8 mouse cellular contexts compared by ENCODE assay signal in the genomic region with DNA sequence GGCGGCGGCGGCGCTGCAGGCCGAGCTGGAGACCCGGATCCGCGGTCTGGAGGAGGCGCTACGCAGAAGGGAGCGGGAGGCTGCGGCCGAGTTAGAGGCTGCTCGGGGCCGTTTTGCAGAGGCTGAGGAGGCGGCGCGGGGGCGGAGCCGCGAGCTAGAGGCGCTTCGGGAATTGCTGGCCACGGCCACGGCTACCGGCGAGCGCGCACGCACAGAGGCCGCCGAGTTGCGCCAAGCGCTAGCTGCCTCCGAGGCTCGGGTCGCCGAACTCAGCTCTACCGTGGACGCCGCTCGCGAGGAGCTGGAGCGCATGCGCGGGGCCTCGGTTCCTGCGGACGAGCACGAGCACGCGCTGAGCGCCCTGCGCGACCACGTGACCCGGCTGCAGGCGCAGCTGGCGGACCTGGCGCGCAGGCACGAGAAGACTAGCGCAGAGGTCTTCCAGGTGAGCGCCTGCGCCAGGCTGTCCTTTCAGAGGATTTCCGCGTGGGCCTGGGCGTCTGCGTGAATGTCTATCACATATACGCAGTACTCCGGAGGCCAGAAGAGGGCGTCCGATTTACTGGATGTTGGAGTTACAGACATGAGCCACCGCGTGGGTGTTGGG. TPM values are rescaled to one million over a fixed set of nuclear protein-coding genes. Genes with fewer than 3 reads are reported as not detected.
DNase-seq lines count a peak whose midpoint lies in the region; ATAC-seq lines count a peak whose summit lies in the region.

No protein-coding gene starts in this region.

- under 1% methylated on average over 75 of the region's 75 CpGs for WGBS in hindbrain, embryonic 11.5 days

- no peaks in the 10 kb centered on the region for H3K36me3 ChIP-seq in hindbrain, embryonic 11.5 days (ENCODE audit: control insufficient read depth, insufficient read depth, low read length)

- no peaks in the 10 kb centered on the region for H3K27me3 ChIP-seq in hindbrain, embryonic 11.5 days (ENCODE audit: control insufficient read depth, insufficient read depth, low read length)

- peak; percentile 96 for DNase-seq in MN1 (ENCODE audit: low spot score)
- DNase-seq in cerebellum, adult 9-10 months = peak; percentile 96
- peak; percentile 87 to 95 for DNase-seq in frontal cortex, adult 2 months (ENCODE audit: extremely low spot score in 1 of 2, low spot score in 1 of 2)
- peak; percentile 96 for DNase-seq in hindbrain, embryonic 11.5 days (ENCODE audit: low spot score)
- peak; percentile 93 to 97 for DNase-seq in layer of hippocampus, postnatal 10 days (ENCODE audit: low spot score in 2 of 2)
- peak; percentile 96 for DNase-seq in lung, postnatal 10 days
- peak; percentile 96 for DNase-seq in ovary, postnatal 36 days (ENCODE audit: low spot score)
- peak; percentile 96 for DNase-seq in thymus, postnatal 25 days

- peak overlapping the region; percentile 91 for H3K27ac ChIP-seq in hindbrain, embryonic 11.5 days (ENCODE audit: low read depth, low read length)

- H3K9me3 ChIP-seq in hindbrain, embryonic 11.5 days (ENCODE audit: control insufficient read depth, low read length) = no peaks in the 10 kb centered on the region

- peak overlapping the region; percentile 69 for H3K4me2 ChIP-seq in hindbrain, embryonic 11.5 days (replicated peaks; ENCODE audit: low read depth, low read length)

- peak overlapping the region; percentile 52 for H3K4me3 ChIP-seq in hindbrain, embryonic 11.5 days (ENCODE audit: low read depth, low read length)

- peaks cover 8% of the 10 kb centered on the region for H3K4me1 ChIP-seq in hindbrain, embryonic 11.5 days (replicated peaks; ENCODE audit: control insufficient read depth, insufficient read depth, low read length)

- ATAC-seq in hindbrain, embryonic 11.5 days (ENCODE audit: low FRiP score) = peak; percentile 91

- H3K9ac ChIP-seq in hindbrain, embryonic 11.5 days (ENCODE audit: low read depth, low read length) = peak overlapping the region; percentile 75

RNA-seq across cellular contexts. Expression of gene Gm10778, which starts 5.3 kb away (rescaled TPM):
- 2.9 and 3.3 TPM in 2 replicates for polyA plus RNA-seq in frontal cortex, adult 2 months (2012; rRNA removed)
- polyA plus RNA-seq in hindbrain, embryonic 11.5 days (2014; fragmentation: Nextera tagmentation; extraction: Ambion mirVana) = 5.9 and 6.9 TPM in 2 replicates
- total RNA-seq in layer of hippocampus, postnatal 10 days (2021) = 1 to 10 TPM; 5.1 to 5.4 TPM

RNA-seq across cellular contexts. Expression of gene Ankrd24, which starts 15.2 kb away (rescaled TPM):
- 106 and 108 TPM in 2 replicates for polyA plus RNA-seq in frontal cortex, adult 2 months (2012; rRNA removed)
- polyA plus RNA-seq in hindbrain, embryonic 11.5 days (2014; fragmentation: Nextera tagmentation; extraction: Ambion mirVana) = 2.7 and 4.4 TPM in 2 replicates
- 10 to 100 TPM; 28.5 to 40.6 TPM for total RNA-seq in layer of hippocampus, postnatal 10 days (2021)

RNA-seq across cellular contexts. Expression of gene Sirt6, which starts 16.0 kb away (rescaled TPM):
- polyA plus RNA-seq in frontal cortex, adult 2 months (2012; rRNA removed) = 33.9 and 36.2 TPM in 2 replicates
- polyA plus RNA-seq in hindbrain, embryonic 11.5 days (2014; fragmentation: Nextera tagmentation; extraction: Ambion mirVana) = 40.6 and 42.2 TPM in 2 replicates
- total RNA-seq in layer of hippocampus, postnatal 10 days (2021) = 10 to 100 TPM; 28.9 to 31.4 TPM

RNA-seq across cellular contexts. Expression of gene BC025920, which starts 37.5 kb away (rescaled TPM):
- polyA plus RNA-seq in frontal cortex, adult 2 months (2012; rRNA removed) = 4.1 and 5.2 TPM in 2 replicates
- 0.77 and 1.2 TPM in 2 replicates for polyA plus RNA-seq in hindbrain, embryonic 11.5 days (2014; fragmentation: Nextera tagmentation; extraction: Ambion mirVana)
- 1 to 10 TPM; 2.0 TPM for total RNA-seq in layer of hippocampus, postnatal 10 days (2021)

RNA-seq across cellular contexts. Expression of gene Tle6, which starts 42.7 kb away (rescaled TPM):
- polyA plus RNA-seq in frontal cortex, adult 2 months (2012; rRNA removed) = 12.8 and 17.4 TPM in 2 replicates
- 5.1 and 7.7 TPM in 2 replicates for polyA plus RNA-seq in hindbrain, embryonic 11.5 days (2014; fragmentation: Nextera tagmentation; extraction: Ambion mirVana)
- total RNA-seq in layer of hippocampus, postnatal 10 days (2021) = 1 to 10 TPM; 1.7 to 2.4 TPM

Comparison
In these comparisons a context has a peak if more than half of its experiments do, and no peak if none do; other contexts are left out.
1. Peak in every context shown above with its lines: DNase-seq, ATAC-seq, H3K4me3 ChIP-seq and H3K27ac ChIP-seq.
2. RNA of gene Ankrd24, which starts 15.2 kb away (polyA plus RNA-seq): 106 to 108 TPM in frontal cortex, adult 2 months; 2.7 to 4.4 TPM in hindbrain, embryonic 11.5 days; every median in the first group is over 10 times any median in the second.